Mouse (Mus musculus) heart, embryonic 11.5 days (tissue): ENCODE measurements around the gene Scarb2. TPM values are rescaled to one million over a fixed set of nuclear protein-coding genes. Genes with fewer than 3 reads are reported as not detected.

Experiments used
- ATAC-seq: fragments of 200-750 bp; cut with Nextera tagmentation; replicated peaks from 2 replicates; pipeline ENCODE4 v1.8.0; 2017; ENCODE audit warnings: moderate library complexity; ENCODE audit not compliant: insufficient number of reproducible peaks, low FRiP score, low TSS enrichment
- H3K27ac ChIP-seq: fragments of 300-500 bp; sonication (generic); 2 replicates; pipeline ENCODE4 v1.5.1; 2014; ENCODE audit warnings: mild to moderate bottlenecking, low read depth, low read length
- H3K27me3 ChIP-seq: fragments of 300-500 bp; sonication (generic); 2 replicates; pipeline ENCODE4 v1.6.1; 2014; ENCODE audit warnings: mild to moderate bottlenecking, low read length, mixed read lengths; ENCODE audit not compliant: control insufficient read depth, insufficient read depth
- H3K36me3 ChIP-seq: fragments of 300-500 bp; sonication (generic); 2 replicates; pipeline ENCODE4 v1.6.1; 2014; ENCODE audit warnings: mild to moderate bottlenecking, low read length, moderate library complexity, mixed read lengths; ENCODE audit not compliant: control insufficient read depth, insufficient read depth
- H3K4me1 ChIP-seq: fragments of 300-500 bp; sonication (generic); 2 replicates; pipeline ENCODE4 v1.6.1; 2014; ENCODE audit warnings: low read length; ENCODE audit not compliant: control insufficient read depth, insufficient read depth
- H3K4me2 ChIP-seq: fragments of 300-500 bp; sonication (generic); 2 replicates; pipeline ENCODE4 v1.6.1; 2014; ENCODE audit warnings: mild to moderate bottlenecking, moderate library complexity
- H3K4me3 ChIP-seq: fragments of 300-500 bp; sonication (generic); 2 replicates; pipeline ENCODE4 v1.5.1; 2014; ENCODE audit warnings: low read depth, low read length
- H3K9ac ChIP-seq: fragments of 300-500 bp; sonication (generic); 2 replicates; pipeline ENCODE4 v1.6.1; 2014; ENCODE audit warnings: mild to moderate bottlenecking, low read depth, low read length, moderate library complexity
- H3K9me3 ChIP-seq: fragments of 300-500 bp; sonication (generic); replicated peaks from 2 replicates; pipeline ENCODE4 v1.6.1; 2016; ENCODE audit warnings: low read length; ENCODE audit not compliant: control insufficient read depth
- WGBS: fragments of 180-500 bp; shearing (Covaris S2); extraction: QIAGEN DNeasy Blood & Tissue Kit; methylation state at CpG from one replicate; pipeline ENCODE4 v1.1.7; 2014; ENCODE audit not compliant: insufficient replicate concordance; 5-methylcytosine and 5-hydroxymethylcytosine counted together
- polyA plus RNA-seq: library from polyadenylated mRNA; unstranded; fragments of >200 nt; fragmentation: Nextera tagmentation; extraction: Ambion mirVana; gene quantifications from 2 replicates; pipeline ENCODE4 v1.2.1, GENCODE M21; 2014

The Scarb2 gene
- polyA plus RNA-seq, 1 experiment from 2014 or later = 12.0 TPM

DNA sequence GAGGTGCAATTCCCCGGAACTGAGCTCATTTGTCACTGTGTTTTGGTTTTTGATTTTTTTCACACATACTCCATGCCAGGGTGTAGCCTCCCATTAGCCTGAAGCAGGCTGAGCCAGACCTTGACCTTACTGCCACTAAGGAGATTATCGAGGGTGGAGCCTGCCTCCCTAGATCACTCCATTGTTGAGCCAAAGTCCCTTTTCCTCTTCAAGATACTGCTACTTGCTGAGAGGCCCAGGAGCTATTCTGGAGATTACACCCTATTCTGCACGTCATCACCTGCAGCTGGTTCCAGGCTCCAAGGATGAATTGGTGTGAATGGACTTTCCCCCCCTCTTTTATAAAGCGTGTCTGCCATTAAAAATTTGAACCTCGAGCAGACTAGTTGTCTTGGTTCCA, 5.4 kb upstream of the Scarb2 start:
- Histone ChIP-seq H3K4me2 (no peak overlapping the region), H3K9me3 (no peaks in the 10 kb centered on the region), H3K9ac (no peak overlapping the region), H3K4me3 (no peak overlapping the region), H3K27me3 (no peaks in the 10 kb centered on the region), H3K4me1 (no peaks in the 10 kb centered on the region), H3K27ac (no peak overlapping the region), H3K36me3 (no peaks in the 10 kb centered on the region)
- ATAC-seq = no peak
- whole genome bisulfite sequencing = 85% methylated on average over 5 of the region's 5 CpGs

DNA sequence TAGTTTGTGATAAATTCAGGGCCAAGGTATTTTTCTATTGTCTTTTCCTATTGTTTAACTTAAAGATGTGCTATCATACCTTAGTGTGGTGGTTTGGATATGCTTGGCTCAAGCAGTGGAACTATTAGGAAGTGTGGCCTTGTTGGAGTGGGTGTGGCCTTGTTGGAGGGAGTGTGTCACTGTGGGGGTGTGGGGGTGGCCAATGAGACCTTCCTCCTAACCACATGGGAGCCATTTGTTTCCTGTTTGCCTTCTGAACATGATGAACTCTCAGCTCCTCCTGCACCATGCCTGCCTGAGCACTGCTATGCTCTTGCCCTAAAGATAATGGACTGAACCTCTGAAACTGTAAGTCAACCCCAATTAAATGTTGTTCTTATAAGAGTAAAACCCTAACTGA, 4.6 kb upstream of the Scarb2 start:
- no peaks in the 10 kb centered on the region for H3K36me3 ChIP-seq
- H3K4me3 ChIP-seq = no peak overlapping the region
- no peak for ATAC-seq
- H3K4me2 ChIP-seq = no peak overlapping the region
- H3K9me3 ChIP-seq = no peaks in the 10 kb centered on the region
- no peak overlapping the region for H3K9ac ChIP-seq
- peaks cover 1% of the 10 kb centered on the region for H3K4me1 ChIP-seq
- no peak overlapping the region for H3K27ac ChIP-seq
- no peaks in the 10 kb centered on the region for H3K27me3 ChIP-seq

DNA sequence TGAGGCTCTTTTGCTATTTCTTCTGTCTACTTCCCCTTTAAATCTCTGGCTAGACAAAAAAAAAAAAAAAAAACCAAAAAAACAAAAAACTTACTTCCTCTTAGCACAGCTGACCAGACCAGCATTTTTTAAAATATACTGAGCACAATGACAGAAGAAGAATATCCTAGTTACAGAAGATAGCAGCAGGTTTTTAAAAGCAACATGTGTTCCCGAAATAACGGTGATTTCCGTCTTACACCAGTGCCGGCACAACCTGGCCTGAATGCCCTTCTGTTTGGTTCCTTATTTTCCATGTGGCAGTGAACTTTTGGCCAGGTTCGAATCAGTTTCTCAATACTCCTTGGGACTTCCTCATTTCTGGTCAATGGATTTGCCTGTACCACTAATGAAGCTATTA, 2.2 kb upstream of the Scarb2 start:
- ATAC-seq = no peak
- 89% methylated on average over 5 of the region's 5 CpGs for WGBS

DNA sequence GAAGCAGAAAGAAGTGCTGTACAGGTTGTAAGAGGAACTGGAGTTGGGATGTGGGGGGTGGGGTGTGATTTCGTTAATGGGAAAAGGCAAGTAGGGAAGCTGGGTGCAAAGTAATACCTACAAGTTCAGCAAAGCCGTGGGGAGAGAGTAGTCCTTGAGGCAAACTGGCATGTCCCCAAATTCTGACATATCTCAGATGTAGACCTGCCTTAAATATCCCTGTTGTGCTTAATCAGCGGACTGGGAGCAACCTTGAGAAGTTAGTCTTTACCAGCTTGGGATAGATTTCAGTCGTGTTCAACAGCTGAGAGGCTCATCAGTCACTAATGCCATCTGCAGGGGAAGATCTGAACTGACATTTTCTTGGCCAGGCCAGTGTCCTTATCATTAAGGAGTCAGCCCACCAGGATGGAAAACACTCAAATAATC, 318 bp downstream of the Scarb2 start:
- Histone ChIP-seq H3K27ac (peak overlapping the region; percentile 97; the same call in 1 of the 2 replicates), H3K36me3 (no peaks in the 10 kb centered on the region), H3K9me3 (no peaks in the 10 kb centered on the region), H3K4me2 (peak overlapping the region; percentile 74), H3K4me1 (peaks cover 10% of the 10 kb centered on the region), H3K27me3 (no peaks in the 10 kb centered on the region), H3K9ac (peak overlapping the region; percentile 96), H3K4me3 (peak overlapping the region; percentile 65)
- ATAC-seq = no peak
- 20% methylated on average over 4 of the region's 4 CpGs for WGBS

More for the DNA sequence above, 2.2 kb upstream of the Scarb2 start:
- Histone ChIP-seq H3K27ac (no peak overlapping the region), H3K4me3 (no peak overlapping the region), H3K27me3 (no peaks in the 10 kb centered on the region), H3K36me3 (no peaks in the 10 kb centered on the region), H3K4me2 (no peak overlapping the region), H3K9me3 (no peaks in the 10 kb centered on the region), H3K4me1 (peaks cover 6% of the 10 kb centered on the region), H3K9ac (no peak overlapping the region)

DNA sequence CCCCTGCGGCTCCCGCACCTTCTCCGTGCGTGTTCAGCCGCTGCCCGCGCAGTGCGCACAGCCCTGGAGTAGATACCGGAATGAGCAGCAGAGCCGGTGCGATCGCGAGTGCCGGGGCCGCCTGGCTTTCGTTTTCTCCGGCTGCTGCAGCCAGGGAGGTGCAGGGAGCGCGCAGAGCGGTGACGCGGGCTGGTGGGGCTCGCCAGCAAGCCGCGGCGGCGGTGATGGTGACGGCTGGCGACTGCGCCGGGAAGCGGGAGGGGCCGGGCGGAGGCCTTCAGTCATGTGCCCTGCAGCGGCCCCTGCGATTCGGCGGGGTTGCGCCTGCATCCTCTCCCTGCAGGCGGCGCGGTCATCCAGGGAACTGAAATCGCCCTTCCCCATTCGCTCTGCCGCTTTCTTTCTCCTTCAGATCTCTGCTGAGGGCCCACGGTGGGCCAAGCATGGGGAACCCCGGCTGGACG, 1.2 kb downstream of the Scarb2 start:
- Histone ChIP-seq H3K9me3 (no peaks in the 10 kb centered on the region), H3K4me1 (peaks cover 10% of the 10 kb centered on the region), H3K9ac (peak overlapping the region; percentile 96), H3K27ac (peak overlapping the region; percentile 97), H3K27me3 (no peaks in the 10 kb centered on the region), H3K36me3 (no peaks in the 10 kb centered on the region), H3K4me3 (peak overlapping the region; percentile 65), H3K4me2 (peak overlapping the region; percentile 74)
- peak; percentile 94 for ATAC-seq
- 1% methylated on average over 48 of the region's 48 CpGs for WGBS

DNA sequence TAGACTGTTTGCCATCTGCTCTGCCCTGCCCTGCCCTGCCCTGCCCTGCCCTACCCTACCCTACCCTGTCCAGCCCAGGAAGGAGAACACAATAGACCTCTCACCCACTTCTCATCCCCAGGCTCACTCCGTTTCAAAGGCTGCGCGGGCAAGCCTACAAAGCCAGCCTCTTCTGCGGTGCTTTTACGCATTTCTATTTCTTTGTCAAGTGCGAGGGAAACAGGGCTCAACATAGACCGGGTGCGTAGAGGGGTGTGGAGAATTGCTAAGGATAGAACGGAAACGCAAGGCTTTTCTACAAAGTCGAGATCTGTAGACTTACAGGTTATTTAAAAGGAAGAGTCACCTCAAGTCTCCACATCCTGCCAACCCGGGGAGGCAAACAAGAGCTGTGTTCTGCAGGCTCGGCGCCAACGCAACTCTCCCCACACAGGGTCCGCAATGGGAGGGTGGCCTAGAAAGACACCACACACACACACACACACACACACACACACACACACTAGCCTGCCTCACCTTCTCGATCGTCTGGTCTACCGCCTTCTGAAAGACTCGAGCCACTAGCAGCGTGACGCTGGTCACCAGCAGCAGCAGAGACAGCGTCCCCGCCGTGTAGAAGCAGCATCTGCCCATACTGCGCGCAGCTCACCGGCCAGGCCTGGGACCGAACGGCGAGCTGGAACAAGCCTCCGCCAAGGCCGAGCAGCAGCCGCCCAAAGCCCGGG, 1.8 kb downstream of the Scarb2 start:
- H3K4me3 ChIP-seq = peak overlapping the region; percentile 65
- no peaks in the 10 kb centered on the region for H3K36me3 ChIP-seq
- peak overlapping the region; percentile 96 for H3K9ac ChIP-seq
- ATAC-seq = peak; percentile 74
- peak overlapping the region; percentile 74 for H3K4me2 ChIP-seq
- no peaks in the 10 kb centered on the region for H3K9me3 ChIP-seq
- H3K4me1 ChIP-seq = peaks cover 10% of the 10 kb centered on the region
- H3K27ac ChIP-seq = peak overlapping the region; percentile 97
- H3K27me3 ChIP-seq = no peaks in the 10 kb centered on the region
- under 1% methylated on average over 35 of the region's 35 CpGs for WGBS

DNA sequence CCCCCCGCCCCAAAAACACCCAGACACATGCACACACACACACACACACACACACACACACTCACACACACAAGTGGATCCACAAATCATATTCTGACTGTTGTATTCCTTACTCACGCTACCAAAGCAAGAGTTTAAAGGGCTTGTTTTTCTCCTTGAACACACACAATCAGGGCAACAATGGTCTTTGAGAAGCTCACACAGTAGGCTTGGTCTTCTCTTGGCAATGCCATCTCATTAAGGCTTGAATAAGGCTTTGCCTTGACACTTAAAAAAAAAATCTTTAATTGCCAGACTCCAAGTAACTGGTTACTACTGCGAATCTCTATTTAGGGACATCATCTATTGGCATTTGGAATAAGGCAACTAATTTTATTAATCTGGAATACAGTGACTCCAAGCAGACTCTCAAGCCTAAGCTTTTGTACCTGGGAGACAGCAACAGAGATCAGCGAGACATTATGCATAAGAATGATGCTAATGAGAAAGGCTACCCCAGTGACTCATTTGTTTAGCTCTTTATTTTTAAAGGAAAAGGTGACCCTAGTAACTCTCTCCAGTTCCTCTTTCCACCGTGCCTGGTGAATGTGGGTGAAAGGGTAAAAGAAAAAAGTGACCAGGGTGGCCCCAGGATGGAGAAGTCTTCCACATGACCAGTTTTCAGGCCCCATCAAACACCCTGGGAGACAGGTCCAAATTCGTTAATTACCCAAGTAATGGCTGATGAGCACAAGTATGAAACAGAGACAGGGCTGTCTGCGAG, 2.6 kb downstream of the Scarb2 start:
- Histone ChIP-seq H3K36me3 (no peaks in the 10 kb centered on the region), H3K4me3 (peak overlapping the region; percentile 65), H3K9me3 (no peaks in the 10 kb centered on the region), H3K27ac (no peak overlapping the region), H3K27me3 (no peaks in the 10 kb centered on the region), H3K4me1 (peaks cover 13% of the 10 kb centered on the region), H3K4me2 (peak overlapping the region; percentile 74), H3K9ac (peak overlapping the region; percentile 96)
- WGBS = 39% methylated on average over 7 of the region's 7 CpGs
- no peak for ATAC-seq

DNA sequence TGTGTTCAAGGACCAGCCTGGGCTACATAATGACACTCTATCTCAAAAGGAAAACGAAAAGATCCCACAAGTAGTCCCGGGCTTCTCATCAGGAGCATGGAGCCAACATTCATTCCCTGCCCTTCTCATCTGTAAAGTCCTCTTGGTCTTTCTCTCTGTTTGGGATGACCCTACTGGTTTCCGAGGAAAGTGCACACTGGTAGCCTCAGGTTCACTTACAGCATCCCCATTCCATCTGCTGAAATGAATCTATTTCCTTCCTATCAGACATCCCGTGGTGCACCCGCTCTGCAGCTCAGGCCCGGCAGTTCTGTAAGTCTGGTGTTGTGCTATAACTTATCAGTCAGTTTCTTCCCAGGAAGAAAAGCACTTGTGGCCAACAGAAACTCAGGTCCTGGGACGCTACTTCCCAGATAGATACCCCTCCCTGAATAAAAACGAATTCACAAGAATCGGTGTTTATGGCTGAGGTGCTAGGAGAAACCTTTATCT, 3.2 kb downstream of the Scarb2 start:
- Histone ChIP-seq H3K36me3 (no peaks in the 10 kb centered on the region), H3K9ac (no peak overlapping the region), H3K27ac (no peak overlapping the region), H3K27me3 (no peaks in the 10 kb centered on the region), H3K4me2 (peak overlapping the region; percentile 74), H3K9me3 (no peaks in the 10 kb centered on the region), H3K4me3 (peak overlapping the region; percentile 65; the same call in 1 of the 2 replicates), H3K4me1 (peaks cover 18% of the 10 kb centered on the region)
- ATAC-seq = no peak
- 63% methylated on average over 9 of the region's 9 CpGs for WGBS
